Mouse (Mus musculus) G1E (cell line): ENCODE data around the gene Cdk6.

ENCODE experiments used
- CTCF ChIP-seq: IDR thresholded peaks from 2 replicates; pipeline ENCODE4 v1.5.1; 2012; ENCODE audit warnings: low read depth, low read length, inconsistent platforms, mixed read lengths
- GATA1 ChIP-seq: IDR thresholded peaks from 2 replicates; pipeline ENCODE4 v1.6.1; 2012; ENCODE audit warnings: borderline replicate concordance, low read length, inconsistent platforms, mixed read lengths
- TAL1 ChIP-seq: conservative IDR thresholded peaks from 2 replicates; pipeline ENCODE4 v1.6.1; 2012; ENCODE audit warnings: low read depth, low read length, inconsistent platforms, mixed read lengths

GRCm38 (mm10) chr5:3543629-3544479, 202.6 kb downstream of the Cdk6 start, which contains the start of gene Fam133b:
- TF ChIP-seq CTCF: peak; percentile 76
- no peak for TF ChIP-seq TAL1
- TF ChIP-seq GATA1: no peak
